Mouse (Mus musculus) v-Abl transformed pro-B cells (cell line): ENCODE results near the gene Eif4h.

Experiments
- in situ Hi-C, 2 experiments: fragments of 400-800 bp; cut with MboI; formaldehyde crosslinking; loops; one replicate each; pipeline ENCODE4 v1.15.1; 2025; ENCODE audit not compliant: unreplicated experiment in 2 of 2

Eif4h gene

DNA sequence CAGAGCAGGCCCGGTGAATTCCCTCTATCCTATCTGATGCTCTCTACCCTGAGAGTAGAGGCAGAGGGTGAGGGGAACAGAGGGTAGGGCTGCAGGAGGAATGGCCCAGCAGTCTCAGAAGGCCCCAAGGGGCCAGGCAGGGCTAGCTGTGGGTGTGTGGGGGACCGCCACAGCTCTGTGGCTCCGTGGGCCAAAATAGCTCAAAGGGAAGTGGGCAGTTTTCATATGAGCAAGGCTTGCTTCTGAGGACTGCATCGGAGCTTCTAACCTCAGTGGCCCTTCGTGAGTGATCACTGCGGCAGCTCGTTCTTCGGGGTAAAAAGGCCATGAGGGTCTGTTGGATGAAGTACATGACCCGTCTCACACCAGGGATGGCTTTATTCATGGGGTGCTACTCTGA lies 25.6 kb downstream of the Eif4h start:
- in situ Hi-C loops, result loop anchor here (10.0 kb wide), 1 partner anchor 429 kb away; the partner anchor contains the start of gene Gtf2ird2 (in 2 of the 2)

DNA sequence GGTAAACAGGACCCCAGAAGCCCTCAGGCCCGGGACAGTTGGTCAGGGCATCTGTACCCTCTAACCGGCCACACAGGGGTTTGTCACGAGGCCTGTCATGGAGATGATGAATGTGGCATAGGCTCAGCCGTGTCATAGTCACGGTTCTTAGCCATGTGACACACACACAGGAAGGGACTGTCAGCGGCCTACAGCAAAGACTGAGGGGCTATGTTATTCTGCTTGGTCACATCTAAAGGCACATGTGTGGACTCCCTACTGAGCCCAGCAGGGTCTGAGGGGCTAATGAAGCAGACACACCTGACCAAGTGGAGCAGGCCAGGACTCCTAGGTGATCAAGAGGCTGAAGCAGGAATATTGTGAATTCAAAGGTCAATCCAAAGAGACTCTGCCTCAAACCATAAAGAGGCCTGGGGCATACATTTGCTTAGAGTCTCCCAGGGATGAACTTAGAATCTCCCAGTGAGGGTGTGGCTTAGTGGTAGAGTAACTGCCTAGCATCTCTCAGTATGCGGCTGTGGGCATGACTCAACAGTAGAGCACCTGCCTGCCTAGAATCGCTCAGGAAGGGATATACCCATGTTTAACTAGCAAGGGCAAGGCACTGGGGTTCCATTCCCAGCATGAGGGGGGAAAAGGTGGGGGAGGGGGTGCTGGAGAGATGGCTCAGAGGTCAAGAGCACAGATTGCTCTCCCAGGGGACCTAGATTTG lies 27.3 kb downstream of the Eif4h start:
- in situ Hi-C loops, result loop anchor here (10.0 kb wide), 1 partner anchor 427 kb away; the partner anchor contains the start of gene Gtf2ird2 (in 2 of the 2)

DNA sequence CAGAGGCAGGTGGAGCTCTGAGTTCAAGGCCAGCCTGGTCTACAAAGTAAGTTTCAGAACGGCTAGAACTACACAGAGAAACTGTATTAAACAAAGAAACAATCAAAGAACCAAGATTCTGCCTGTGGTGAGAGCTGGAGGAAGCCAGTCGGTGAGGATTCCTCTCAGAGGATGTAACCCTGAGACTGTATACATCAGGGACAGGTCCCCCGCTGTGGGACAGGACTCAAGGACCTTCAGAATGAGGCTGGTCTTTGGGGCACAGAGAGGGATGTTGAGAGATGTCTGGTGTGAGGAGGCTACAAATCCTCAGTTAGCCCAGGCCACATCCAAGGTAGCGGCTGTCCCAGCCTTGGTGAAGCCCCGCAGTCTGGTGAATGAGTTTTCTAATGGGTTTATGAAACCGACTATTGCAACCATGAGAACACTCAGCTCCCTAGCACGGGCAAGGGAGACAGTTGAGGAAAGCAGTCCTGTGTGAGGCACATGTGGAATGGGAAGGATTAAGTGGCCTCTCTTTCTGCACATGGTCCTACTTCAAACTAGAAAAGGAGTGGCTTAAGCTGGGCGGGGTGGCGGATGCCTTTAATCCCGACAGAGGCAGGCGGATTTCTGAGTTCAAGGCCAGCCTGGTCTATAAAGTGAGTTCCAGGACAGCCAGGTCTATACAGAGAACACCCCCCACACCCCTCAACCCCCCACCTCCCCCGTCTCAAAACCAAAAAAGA lies 29.2 kb downstream of the Eif4h start:
- in situ Hi-C loops, result loop anchor here (10.0 kb wide), 1 partner anchor 425 kb away; the partner anchor contains the start of gene Gtf2ird2 (in 2 of the 2)

DNA sequence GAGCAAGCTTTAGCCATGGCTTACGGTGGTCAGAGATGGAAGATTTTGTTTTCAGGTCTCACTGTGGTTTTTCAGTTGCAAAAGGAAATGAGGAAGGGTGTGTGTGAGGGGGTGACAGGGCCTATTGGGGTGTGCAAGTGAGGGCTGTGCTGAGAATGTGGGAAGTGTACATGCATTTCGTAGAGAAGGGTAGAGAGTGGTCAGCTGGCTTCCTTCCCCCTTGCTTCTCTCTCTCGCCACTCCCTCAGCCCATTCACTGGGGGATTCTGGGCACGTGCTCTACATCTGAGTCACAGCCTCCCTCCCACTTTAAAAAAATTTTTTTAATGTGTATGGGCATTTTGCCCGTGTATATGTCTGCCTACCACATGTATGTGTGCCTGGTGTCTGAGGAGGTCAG lies 32.2 kb downstream of the Eif4h start:
- in situ Hi-C loops, result no loop called here

DNA sequence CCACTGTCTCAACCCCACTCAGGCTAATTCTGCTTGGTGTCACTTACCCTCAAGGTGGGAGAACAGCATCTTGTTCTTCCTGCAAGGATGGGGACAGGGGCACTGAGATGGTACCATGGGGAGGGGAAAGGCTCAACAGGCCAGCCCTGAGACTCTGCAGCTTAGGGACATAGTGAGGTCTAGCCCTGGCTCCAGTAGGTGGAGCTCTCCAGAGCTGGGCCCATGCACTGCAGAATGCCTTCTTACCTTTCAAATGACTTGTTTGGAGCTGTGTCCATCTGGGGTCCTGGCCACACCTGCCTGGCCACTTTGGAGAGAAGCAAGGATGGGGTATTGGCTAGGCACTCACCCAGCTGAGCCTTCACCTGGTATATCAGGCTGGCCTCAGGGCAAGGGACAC lies 33.0 kb downstream of the Eif4h start:
- in situ Hi-C loops, result no loop called here

DNA sequence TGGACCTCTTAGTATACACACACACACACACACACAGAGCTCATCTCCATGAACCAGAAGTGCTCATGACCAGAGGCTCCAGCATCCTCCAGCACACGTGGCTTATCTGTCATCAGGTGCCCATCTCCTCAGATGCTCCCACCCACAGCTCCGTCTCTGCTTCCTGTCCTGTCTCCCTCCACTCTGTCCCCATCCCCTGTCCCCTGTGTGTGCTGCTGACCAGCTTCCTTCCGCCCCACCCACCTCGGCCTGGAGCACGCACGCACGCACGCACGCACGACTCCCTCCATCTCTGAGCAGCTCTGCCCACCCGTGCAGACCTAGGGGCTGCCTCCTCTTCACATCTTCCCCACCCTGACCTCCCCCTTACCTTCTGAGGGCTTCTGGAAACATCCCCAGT lies 34.9 kb downstream of the Eif4h start:
- in situ Hi-C loops, result no loop called here

DNA sequence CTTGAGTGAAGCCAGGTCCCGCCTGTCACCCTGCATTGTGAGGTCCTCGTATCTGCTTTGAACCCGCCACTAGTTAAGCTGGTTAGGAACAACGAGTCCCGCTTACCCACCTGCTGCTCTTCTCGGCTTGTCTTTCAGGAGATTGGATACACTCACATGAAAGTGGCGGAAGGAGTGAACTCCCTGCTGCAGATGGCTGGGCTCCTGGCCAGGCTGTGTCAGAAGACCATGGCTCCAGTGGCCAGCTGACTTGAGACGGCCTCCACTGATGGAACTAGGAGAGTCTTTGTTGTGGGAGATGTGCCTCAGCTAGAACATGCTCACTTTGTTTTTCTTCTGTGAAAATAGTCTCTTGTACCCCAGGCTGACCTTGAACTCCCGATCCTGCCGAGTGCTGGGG lies 41.6 kb downstream of the Eif4h start:
- in situ Hi-C loops, result no loop called here

DNA sequence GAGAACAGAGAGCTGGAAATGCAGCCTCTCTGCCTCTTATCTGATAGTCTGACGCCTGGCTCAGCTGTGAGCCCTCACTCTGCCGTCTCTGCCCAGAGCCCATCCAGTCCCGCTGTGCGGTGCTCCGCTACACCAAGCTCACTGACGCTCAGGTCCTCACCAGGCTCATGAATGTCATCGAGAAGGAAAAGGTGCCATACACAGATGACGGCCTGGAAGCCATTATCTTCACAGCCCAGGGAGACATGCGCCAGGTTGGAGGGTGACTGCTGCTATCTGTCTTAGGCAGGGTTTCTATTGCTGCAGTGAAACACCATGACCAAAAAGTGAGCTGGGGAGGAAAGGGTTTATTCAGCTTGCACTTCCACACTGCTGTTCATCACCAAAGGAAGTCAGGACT lies 46.2 kb downstream of the Eif4h start:
- in situ Hi-C loops, result no loop called here

DNA sequence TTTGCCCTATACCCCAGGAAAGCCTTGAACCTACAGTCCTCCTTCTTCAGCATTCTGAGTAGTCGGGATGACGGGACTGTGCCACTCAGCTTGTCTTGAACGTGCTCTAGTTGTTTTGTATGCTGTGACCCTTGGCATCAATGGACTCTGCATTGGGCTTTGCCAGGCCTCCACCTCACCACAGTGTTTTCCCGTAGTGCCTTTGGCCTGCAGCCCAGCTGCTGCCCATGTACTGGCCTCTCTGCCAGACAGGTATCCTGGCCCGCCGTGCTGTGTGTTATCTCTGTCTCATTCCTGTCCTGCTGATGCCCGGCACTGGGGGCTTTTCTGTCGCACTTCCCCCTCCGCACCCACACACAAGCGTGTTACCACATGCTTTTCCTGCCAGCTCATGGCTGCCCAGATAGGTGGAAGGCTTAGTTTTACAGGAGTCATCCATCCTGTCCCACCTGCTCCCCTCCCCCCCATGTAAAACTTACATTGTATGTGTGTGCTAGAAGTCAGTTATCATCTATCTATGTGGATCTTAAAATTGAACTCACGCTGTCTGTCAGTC lies 47.2 kb downstream of the Eif4h start:
- in situ Hi-C loops, result no loop called here

DNA sequence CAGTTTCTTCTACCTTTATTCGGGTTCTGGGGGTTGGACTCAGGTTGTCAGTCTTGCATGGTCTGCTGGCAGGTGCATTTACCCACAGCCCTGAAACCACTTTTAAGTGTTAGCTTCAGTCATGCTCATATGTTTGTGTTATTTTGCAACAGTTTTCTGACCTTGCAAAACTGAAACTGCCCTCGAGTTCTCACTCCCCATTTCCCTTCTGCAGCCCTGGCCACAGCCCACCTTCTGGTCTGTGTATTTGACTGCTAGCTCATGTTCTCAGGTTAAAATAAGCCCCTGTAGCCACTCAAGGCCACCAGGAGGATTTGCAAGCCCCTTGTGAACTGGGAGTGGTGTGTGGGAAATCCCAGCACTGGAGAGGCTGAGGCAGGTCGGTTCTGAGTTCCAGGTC lies 49.4 kb downstream of the Eif4h start:
- in situ Hi-C loops, result loop anchor here in 1 of 2 experiments (10.0 kb wide), 1 partner anchor 405 kb away; the partner anchor contains the start of gene Gtf2ird2

DNA sequence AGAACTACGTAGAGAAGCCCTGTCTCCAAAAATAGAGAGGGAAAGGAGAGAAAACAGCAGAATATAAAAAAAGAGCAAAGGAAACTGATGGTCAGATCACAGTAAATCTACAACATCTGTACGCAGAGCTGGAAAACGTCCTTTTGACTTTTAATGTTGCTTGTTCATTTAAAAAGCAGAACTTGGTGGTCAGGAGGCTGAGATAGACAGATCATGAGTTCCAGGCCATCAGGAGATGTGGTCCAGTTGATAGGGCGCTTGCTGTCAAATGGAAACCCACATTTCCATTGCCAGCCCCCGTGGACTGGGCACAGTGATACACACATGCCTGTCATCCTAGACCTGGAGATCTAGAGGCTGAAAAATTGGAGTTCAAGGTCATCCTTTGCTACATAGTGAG lies 54.5 kb downstream of the Eif4h start:
- in situ Hi-C loops, result loop anchor here (5.0 to 10.0 kb wide), 3 partner anchors 33 to 400 kb away; partner anchors contain the start of genes Lat2 (in 2 of the 2), Gtf2ird2 (in 1 of the 2) and Limk1 (in 1 of the 2)

DNA sequence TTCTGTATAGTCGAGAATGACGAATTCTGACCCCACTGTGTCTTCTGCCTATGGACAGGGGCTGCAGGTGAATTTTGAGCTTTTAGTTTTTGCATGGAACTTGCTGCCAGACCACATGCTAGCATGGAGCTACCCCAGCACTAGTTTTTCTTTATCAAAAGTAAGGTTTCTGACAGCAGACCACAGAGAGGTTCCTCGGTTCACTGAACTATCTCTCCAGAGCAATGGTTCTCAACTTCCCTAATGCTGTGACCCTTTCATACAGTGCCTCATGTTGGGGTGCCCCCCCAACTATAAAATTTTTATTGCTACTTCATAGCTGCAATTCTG lies 55.4 kb downstream of the Eif4h start:
- in situ Hi-C loops, result loop anchor here (5.0 to 10.0 kb wide), 3 partner anchors 33 to 399 kb away; partner anchors contain the start of genes Lat2 (in 2 of the 2), Gtf2ird2 (in 1 of the 2) and Limk1 (in 1 of the 2)

DNA sequence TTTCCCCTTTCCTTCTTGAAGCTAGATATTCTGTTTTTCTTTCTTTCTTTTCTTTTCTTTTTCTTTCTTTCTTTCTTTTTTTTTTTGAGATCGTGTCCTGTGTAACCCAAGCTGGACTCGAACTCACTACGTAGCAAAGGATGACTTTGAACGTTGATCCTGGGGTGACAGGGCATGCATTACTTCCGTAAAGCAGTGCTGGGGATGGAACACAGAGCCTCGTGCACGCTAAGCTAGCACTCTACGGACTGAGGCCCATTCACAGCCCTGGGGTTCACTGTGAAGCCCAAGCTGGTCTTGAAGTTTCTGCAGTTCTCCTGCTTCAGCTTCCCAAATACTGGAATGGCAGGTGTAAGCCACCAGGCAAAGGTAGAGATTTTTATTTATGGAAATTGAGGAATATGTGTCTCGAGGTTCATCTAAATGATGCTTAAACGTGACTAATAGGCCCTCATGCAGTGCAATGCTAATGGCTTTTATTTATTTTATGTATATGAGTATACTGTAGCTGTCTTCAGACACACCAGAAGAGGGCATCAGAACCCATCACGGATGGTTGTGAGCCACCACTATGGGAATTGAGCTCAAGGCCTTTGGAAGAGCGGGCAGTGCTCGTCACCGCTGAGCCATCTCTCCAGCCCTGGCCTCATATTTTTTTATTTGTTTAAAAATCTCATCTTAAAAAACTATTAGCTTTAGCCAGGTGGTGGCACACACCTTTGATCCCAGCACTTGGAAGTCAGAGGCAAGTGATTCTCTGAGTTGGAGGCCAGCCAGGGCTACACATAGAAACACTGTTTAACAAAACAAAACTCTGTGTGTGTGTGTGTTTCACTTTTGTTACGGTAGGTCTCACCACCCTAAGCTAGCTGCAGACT lies 56.0 kb downstream of the Eif4h start:
- in situ Hi-C loops, result loop anchor here (5.0 to 10.0 kb wide), 3 partner anchors 34 to 398 kb away; partner anchors contain the start of genes Lat2 (in 2 of the 2), Gtf2ird2 (in 1 of the 2) and Limk1 (in 1 of the 2)

DNA sequence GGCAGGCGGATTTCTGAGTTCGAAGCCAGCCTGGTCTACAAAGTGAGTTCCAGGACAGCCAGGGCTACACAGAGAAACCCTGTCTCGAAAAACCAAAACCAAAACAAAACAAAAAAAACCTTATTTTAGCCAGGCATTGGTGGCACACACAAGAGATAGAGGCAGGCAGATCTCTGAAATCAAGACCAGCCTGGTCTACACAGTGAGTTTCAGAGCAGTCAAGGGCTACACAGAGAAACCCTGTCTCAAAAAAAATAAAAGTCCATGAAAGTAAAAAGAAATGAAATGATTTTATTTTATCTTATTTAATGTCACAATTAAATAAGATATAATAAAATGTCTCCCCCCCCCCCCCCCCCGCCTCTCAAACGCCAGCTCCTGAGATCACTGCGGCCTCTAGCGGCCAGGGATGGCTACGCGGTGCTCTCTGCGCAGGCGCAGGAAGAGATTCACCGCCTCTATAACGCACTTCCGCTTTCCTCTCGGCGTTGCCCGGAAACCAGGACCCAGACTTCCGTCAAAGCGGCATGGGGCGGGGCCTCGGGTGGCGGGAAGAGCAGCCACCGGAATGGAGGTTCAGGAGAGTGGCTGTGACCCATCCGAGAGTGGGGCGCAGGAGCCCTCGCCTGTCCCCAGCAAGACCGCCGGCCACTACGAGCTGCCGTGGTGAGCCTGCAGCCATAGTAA lies 56.9 kb downstream of the Eif4h start:
- in situ Hi-C loops, result loop anchor here (5.0 to 10.0 kb wide), 3 partner anchors 35 to 398 kb away; partner anchors contain the start of genes Lat2 (in 2 of the 2), Gtf2ird2 (in 1 of the 2) and Limk1 (in 1 of the 2)

DNA sequence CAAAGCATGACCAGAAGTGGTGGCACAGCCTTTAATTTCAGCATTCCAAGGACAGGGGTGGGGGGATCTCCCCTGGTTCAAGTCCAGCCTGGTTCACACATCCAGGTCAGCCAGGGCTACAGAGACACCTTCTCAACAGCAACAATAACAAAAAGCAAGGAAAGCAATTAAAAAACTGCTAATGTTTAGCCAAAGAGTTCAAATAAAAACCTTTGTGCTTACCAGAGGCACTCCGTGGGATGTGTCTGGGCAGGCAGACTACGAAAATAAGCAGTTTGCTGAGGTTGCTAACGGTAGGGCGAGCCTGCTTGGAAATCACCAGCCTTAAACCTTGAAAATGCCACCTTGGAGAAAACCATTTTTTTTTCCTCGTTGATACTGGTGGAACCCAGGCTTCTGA lies 58.1 kb downstream of the Eif4h start, which contains the start of gene Rfc2:
Rfc2 (plus strand) TSS at position 221 of the 400 bp plus-strand sequence.
- in situ Hi-C loops, result loop anchor here (5.0 to 10.0 kb wide), 3 partner anchors 36 to 396 kb away; partner anchors contain the start of genes Lat2 (in 2 of the 2), Gtf2ird2 (in 1 of the 2) and Limk1 (in 1 of the 2)

DNA sequence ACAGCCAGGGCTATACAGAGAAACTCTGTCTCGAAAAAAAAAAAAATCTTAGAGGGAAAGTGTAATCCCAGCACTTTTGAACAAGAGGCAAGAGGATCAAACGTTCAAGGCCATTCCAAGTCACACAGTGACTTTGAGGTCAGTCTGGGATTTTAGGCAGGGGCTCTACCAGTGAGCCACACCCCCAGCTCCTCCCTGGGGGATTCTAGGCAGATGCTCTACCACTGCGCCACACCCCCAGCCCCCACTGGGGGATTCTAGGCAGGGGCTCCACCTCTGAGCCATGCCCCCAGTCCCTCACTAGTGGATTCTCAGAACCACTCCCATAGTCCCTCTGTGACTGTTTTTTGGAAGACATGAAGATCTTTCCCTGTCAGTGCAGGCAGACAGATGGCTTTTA lies 60.2 kb downstream of the Eif4h start:
- in situ Hi-C loops, result no loop called here

DNA sequence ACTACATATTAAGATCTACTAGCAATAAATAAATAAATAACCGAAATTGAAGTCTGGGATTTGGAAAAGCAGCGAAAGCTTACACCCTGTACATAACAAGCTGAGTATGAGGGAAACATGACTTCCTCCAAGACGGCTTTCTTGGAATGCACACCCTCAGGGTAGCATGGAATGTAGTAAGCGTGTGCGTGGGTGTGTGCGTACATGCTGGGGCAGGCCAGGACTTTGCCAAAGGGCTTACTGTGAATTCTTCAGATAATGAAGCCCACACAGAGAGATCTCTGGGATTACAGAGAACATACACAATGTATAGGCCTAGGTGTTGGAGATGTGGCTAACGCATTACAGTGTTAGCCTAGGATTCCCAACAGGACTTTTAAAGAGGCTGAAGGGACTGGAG lies 61.8 kb downstream of the Eif4h start:
- in situ Hi-C loops, result no loop called here

DNA sequence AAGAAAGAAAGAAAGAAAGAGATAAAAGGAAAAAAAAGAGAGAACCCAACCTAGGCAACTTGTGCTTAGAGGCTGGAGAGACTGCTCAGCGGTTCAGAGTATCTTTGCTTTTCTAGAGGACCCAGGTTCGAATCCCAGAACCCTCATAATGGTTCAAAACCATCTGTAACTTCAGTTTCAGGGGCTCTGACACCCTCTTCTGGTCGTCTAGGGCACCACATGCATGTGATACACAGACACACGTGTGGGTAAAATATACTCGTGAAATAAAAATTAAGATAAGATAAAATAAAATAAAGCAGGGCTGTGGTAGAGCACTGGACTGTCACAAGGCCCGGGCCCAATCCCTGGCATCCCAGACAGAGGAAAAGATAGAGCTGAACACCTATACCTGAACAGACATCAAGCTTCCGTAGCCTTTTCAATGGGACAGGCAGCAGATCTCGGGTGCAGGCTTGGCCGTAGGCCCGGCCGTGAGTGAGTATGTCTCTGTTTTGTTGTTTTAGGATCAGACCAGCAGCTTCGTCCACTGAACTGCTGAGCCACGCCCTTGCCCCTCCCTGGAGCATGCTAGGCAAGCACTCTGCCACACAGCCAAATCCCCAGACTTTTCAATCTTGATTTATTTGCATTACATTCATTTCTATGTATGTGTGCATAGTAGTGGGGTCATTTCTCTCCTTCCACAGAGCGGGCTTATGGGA lies 62.6 kb downstream of the Eif4h start:
- in situ Hi-C loops, result no loop called here

DNA sequence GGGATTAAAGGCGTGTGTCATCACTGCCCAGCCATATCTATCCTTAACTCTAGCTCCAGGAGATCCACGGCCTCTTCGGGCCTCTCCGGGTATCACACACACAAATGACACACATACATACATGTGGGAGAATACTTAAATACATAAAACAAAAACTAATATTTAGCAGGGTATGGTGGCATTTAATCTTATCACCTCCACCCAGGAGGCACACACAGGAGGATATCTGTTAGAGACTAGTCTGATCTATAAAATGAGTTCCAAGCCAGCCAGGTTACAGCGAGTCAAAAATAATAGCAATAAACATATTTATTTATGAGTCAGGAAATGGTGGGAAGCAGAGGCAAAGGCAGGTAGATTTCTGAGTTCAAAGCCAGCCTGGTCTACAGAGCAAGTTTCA lies 63.5 kb downstream of the Eif4h start:
- in situ Hi-C loops, result no loop called here
